Mouse (Mus musculus) olfactory bulb, adult 2 months (tissue): ENCODE measurements around the gene Yif1b. TPM values are rescaled to one million over a fixed set of nuclear protein-coding genes. Genes with fewer than 3 reads are reported as not detected.

ENCODE experiments used
- H3K27ac ChIP-seq: fragments of 200-500 bp; 2 replicates; pipeline ENCODE4 v1.5.1; 2012; ENCODE audit warnings: low read depth, low read length; ENCODE audit not compliant: insufficient read depth
- H3K4me1 ChIP-seq: fragments of 200-500 bp; 2 replicates; pipeline ENCODE4 v1.6.1; 2012; ENCODE audit warnings: low read length; ENCODE audit not compliant: control insufficient read depth, insufficient read depth
- H3K4me3 ChIP-seq: fragments of 200-500 bp; 2 replicates; pipeline ENCODE4 v1.5.1; 2012; ENCODE audit warnings: mild to moderate bottlenecking, low read depth, low read length, moderate library complexity; ENCODE audit not compliant: insufficient read depth
- CTCF ChIP-seq: fragments of 200-500 bp; IDR thresholded peaks from 2 replicates; pipeline ENCODE4 v1.5.1; 2012; ENCODE audit warnings: low read depth, mild to moderate bottlenecking, low read length, moderate library complexity; ENCODE audit not compliant: insufficient read depth
- POLR2A ChIP-seq: fragments of 200-500 bp; IDR thresholded peaks from 2 replicates; pipeline ENCODE4 v1.6.1; 2012; ENCODE audit warnings: mild to moderate bottlenecking, low read depth, low read length, moderate library complexity; ENCODE audit not compliant: insufficient read depth
- WGBS: fragments of 180-500 bp; shearing (Covaris S2); methylation state at CpG from one replicate; pipeline ENCODE4 v1.1.7; 2018; 5-methylcytosine and 5-hydroxymethylcytosine counted together
- polyA plus RNA-seq: library from polyadenylated mRNA; stranded (reverse); fragments of >200 nt; gene quantifications from 2 replicates; pipeline ENCODE4 v1.2.4, GENCODE M21; 2012; ENCODE audit warnings: low replicate concordance; ENCODE audit not compliant: missing spikeins, insufficient read depth, insufficient read length

Gene Yif1b
- polyA plus RNA-seq, 1 experiment: not detected

DNA sequence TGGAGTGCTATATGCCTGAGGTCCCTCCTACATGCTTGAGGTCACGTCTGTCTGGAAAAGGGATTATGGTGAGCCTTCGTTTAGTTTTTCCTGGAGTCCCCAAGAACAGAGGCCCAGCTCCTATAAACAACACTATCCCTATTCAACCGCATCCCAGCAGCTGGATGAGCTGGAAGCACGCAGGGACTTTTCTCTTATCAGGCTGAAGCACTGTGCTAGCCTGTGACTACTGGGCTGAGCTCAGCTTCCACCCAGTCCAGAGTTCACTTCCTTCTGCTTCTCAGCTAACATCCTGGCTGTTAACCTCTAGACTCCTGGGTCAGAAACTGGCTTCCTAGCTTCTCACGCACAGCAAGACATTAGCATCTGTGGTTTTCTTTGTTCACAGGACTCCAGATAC, 15.7 kb downstream of the Yif1b start:
- no peak overlapping the region for H3K27ac ChIP-seq
- H3K4me3 ChIP-seq: no peak overlapping the region
- TF ChIP-seq POLR2A (no peak), CTCF (no peak)
- 77% methylated on average over 5 of the region's 5 CpGs for WGBS
- no peaks in the 10 kb centered on the region for H3K4me1 ChIP-seq

DNA sequence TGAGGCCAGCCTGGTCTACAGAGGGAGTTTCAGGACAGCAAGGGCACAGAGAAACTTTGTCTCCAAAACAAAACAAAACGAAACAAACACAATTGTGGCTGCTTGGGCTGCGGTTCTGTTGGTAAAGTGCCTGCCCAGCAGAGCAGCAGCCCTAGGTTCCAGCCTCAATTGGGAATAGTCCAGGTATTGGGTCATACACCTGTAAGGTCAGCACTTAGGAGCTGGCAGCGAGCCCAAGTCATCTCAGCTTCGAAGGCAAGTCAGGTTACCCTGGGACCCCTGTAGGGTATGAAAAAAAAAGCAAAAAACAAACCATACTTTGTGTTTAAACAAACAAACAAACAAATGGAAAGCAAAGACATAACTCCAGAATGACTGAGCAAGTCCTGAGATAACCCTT, 17.7 kb downstream of the Yif1b start:
- Histone ChIP-seq H3K4me3 (no peak overlapping the region), H3K27ac (no peak overlapping the region), H3K4me1 (no peaks in the 10 kb centered on the region)
- TF ChIP-seq POLR2A: no peak
- TF ChIP-seq CTCF: no peak
- WGBS: 79% methylated on average over 4 of the region's 4 CpGs

DNA sequence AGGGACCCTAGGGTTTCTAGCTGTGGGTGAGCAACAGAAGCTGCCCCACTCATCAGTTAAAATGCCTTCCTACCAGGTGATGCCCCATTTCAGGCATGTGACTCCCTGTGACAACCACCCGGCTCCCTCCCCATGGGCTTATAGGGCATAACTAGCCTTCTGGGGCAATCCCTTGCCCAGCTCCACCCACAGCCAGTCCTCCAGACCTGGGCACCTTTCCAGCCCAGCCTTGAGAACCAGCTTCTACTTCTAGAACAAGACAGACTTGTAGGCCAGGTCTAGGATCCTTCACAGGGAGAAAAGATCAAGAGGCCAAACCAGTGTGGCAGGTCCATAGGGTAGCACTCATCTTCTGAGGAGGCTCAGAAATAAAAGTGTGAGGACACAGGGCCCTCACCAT, 19.2 kb downstream of the Yif1b start:
- H3K4me3 ChIP-seq: no peak overlapping the region
- TF ChIP-seq POLR2A (no peak), CTCF (no peak)
- no peak overlapping the region for H3K27ac ChIP-seq
- H3K4me1 ChIP-seq: no peaks in the 10 kb centered on the region
- WGBS: 73% methylated on average over 1 of the region's 1 CpGs

DNA sequence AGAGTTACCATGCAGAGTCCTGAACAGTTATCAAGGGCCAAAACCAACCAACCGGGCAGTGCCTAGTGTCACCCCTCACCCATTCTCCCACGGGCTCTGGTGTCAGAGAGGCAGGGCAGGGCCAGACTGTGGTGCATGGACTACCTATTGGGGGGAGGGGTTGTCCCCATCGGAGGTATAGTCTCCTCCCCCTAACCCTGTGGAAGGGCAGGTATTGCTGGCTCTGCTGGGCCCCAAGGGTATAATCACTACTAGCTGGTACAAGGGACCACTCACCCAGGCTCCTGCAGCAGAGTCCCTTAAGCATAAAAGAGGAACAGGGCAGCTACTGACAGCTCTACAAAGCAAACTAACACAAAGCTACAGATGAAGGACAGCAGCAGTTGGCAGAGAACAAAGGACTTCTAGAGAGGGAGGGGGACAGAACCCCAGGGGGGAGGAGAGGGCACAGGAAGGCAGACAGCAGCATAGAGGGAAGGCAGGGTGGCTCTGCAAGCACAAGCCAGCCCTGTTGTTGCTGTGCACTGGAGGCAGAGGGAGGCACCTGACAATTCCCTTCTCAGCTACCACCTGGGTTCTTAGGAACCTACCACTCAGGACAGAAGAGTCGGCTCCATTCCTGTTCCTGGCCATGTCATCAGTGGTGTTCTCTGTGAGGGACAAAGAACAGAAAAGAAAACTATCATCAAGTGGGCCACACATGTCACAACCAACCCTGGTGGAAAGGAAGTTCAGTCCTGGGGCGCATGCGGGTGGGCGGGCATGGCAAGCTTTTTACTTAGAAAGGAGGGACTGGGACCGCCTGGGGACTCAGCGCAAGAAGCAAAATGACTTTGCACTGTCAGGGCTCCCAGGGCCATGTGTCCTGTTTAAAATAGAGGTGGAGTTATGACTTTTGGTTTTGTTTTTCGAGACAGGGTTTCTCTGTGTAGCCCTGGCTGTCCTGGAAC, 21.9 kb downstream of the Yif1b start:
- 63% methylated on average over 10 of the region's 10 CpGs for WGBS
- no peak for TF ChIP-seq CTCF
- no peak for TF ChIP-seq POLR2A
- H3K4me1 ChIP-seq: no peaks in the 10 kb centered on the region
- no peak overlapping the region for H3K27ac ChIP-seq
- no peak overlapping the region for H3K4me3 ChIP-seq

DNA sequence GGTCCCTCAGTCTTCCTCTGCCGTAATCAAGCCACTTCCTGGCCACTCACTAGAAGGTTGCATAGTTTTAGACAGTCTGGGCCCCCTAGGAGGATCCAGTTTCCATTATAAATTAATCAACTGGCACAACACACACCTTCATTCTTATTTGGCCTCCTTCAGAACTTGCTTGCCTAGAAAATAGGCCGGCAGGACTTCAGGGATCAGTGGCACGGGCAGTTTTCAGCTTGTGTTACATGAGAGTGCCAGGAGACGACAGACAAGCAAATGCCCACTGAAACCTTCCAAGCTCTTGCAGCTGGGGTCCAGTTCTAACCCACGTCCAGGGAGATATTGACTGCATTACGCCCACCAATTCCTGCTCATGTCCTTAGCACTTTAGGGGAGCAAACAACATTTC, 24.0 kb downstream of the Yif1b start:
- TF ChIP-seq POLR2A (no peak), CTCF (no peak)
- Histone ChIP-seq H3K4me3 (no peak overlapping the region), H3K27ac (no peak overlapping the region), H3K4me1 (no peaks in the 10 kb centered on the region)
- WGBS: 85% methylated on average over 6 of the region's 6 CpGs

DNA sequence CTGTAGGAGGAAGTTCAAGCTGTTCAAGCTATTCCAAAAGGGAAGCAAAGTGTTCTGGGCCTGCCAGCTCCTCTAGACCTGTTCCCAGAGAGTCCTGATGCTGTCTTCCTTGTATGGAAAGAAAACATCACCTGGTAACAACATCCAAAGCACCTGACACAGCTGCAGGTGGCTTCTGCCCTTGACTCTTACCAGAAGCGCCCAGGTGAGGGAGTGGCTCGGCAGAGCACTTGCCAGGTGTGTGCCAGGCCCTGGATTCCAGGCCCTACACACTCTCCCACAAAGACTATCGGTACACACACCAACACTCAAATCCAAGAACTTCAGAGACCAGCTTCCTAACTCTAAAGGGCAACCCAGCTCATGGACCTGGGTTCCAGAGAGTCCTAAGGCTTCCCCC, 25.7 kb downstream of the Yif1b start:
- Histone ChIP-seq H3K27ac (no peak overlapping the region), H3K4me1 (no peaks in the 10 kb centered on the region), H3K4me3 (no peak overlapping the region)
- 93% methylated on average over 3 of the region's 3 CpGs for WGBS
- TF ChIP-seq POLR2A (no peak), CTCF (no peak)

GRCm38 (mm10) chr7:29265636-29266035, 27.5 kb downstream of the Yif1b start:
- Histone ChIP-seq H3K4me1 (no peaks in the 10 kb centered on the region), H3K4me3 (no peak overlapping the region), H3K27ac (no peak overlapping the region)
- no peak for TF ChIP-seq POLR2A
- TF ChIP-seq CTCF: no peak
- 87% methylated on average over 7 of the region's 7 CpGs for WGBS

DNA sequence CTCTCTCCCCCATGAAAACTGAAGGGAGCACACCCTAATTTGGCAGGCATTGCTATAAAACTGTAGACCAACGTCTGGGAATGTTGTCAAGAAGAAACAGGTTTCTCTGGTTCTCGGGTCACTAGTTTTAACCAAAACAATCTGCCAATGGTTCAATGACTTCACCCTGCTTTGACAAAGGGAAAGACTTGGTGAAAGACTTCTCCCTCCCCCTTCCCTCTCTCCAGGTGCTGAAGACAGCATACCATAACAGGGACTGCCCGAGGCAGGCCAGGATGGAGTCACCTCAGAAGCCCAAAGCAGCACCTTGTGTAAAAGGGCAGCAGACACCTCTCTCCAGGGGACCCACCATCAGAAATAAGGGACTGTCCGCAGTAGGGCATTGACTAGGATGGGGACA, 28.8 kb downstream of the Yif1b start:
- 71% methylated on average over 4 of the region's 4 CpGs for WGBS
- Histone ChIP-seq H3K4me3 (no peak overlapping the region), H3K27ac (no peak overlapping the region), H3K4me1 (peaks cover 7% of the 10 kb centered on the region)
- TF ChIP-seq POLR2A (no peak), CTCF (no peak)

GRCm38 (mm10) chr7:29270445-29270844, 32.3 kb downstream of the Yif1b start:
- no peak overlapping the region for H3K27ac ChIP-seq
- H3K4me1 ChIP-seq: peaks cover 8% of the 10 kb centered on the region
- 86% methylated on average over 4 of the region's 4 CpGs for WGBS
- no peak for TF ChIP-seq CTCF
- H3K4me3 ChIP-seq: no peak overlapping the region

DNA sequence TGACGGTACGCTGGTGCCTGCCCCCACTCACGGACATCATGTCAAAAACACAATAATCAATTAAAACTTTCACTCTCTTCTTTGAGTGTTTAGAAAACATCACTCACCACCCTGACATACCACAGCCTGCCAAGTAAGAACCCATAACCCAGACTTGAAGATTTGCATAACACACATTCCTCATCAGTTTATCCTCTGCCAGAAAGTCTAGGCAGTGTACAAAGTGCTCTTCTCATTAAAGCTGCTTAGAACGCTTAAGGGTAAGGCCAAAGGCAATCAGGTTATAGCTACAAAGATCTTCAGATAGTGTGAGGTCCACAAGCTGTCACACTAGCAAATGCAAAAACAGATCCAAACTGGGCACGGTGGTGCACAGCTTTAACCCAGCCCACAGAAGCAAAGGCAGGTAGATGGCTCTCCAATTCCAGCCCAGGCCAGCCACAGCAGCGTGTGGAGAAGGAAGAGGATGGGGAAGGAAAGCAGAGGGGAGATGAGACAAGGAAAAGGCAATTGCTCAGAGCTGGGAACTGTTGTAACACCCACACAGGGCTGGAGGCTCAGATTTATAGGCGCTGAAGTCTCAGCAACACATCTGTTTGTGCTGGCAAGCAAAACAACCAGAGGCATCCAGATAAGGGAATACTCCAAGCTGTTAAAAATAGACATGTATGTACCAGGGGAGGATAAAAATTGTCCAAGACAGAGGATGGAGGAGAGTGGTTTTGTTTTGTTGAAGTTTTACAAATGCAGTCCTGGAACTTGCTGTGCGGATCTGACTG, 33.7 kb downstream of the Yif1b start:
- TF ChIP-seq CTCF (no peak), POLR2A (no peak)
- no peak overlapping the region for H3K4me3 ChIP-seq
- WGBS: 40% methylated on average over 8 of the region's 8 CpGs
- H3K27ac ChIP-seq: peak overlapping the region; percentile 83
- H3K4me1 ChIP-seq: peaks cover 8% of the 10 kb centered on the region
